Mouse (Mus musculus) heart, embryonic 13.5 days (tissue): ENCODE data around the gene Togaram2. TPM values are rescaled to one million over a fixed set of nuclear protein-coding genes. Genes with fewer than 3 reads are reported as not detected.

Experiments
- ATAC-seq: fragments of 200-750 bp; cut with Nextera tagmentation; 2 replicates; pipeline ENCODE4 v1.8.0; 2017; ENCODE audit warnings: moderate TSS enrichment; ENCODE audit not compliant: insufficient number of reproducible peaks, low FRiP score, low TSS enrichment; ENCODE audit errors: extremely low read depth
- H3K27ac ChIP-seq: fragments of 300-500 bp; sonication (generic); replicated peaks from 2 replicates; pipeline ENCODE4 v1.5.1; 2015; ENCODE audit warnings: moderate library complexity, mild to moderate bottlenecking, inconsistent platforms
- H3K27me3 ChIP-seq: fragments of 300-500 bp; sonication (generic); replicated peaks from 2 replicates; pipeline ENCODE4 v1.6.1; 2015; ENCODE audit warnings: mild to moderate bottlenecking, inconsistent platforms
- H3K36me3 ChIP-seq: fragments of 300-500 bp; sonication (generic); 2 replicates; pipeline ENCODE4 v1.6.1; 2015; ENCODE audit warnings: mild to moderate bottlenecking, inconsistent platforms
- H3K4me1 ChIP-seq: fragments of 300-500 bp; sonication (generic); 2 replicates; pipeline ENCODE4 v1.6.1; 2015; ENCODE audit warnings: inconsistent platforms
- H3K4me2 ChIP-seq: fragments of 300-500 bp; sonication (generic); 2 replicates; pipeline ENCODE4 v1.6.1; 2015; ENCODE audit warnings: inconsistent platforms, mild to moderate bottlenecking, moderate library complexity
- H3K4me3 ChIP-seq: fragments of 300-500 bp; sonication (generic); 2 replicates; pipeline ENCODE4 v1.5.1; 2015; ENCODE audit warnings: moderate library complexity, mild to moderate bottlenecking, inconsistent platforms
- H3K9ac ChIP-seq: fragments of 300-500 bp; sonication (generic); 2 replicates; pipeline ENCODE4 v1.6.1; 2015; ENCODE audit warnings: inconsistent platforms, mild to moderate bottlenecking, moderate library complexity
- H3K9me3 ChIP-seq: fragments of 300-500 bp; sonication (generic); 2 replicates; pipeline ENCODE4 v1.6.1; 2016; ENCODE audit warnings: inconsistent platforms
- WGBS: fragments of 180-500 bp; shearing (Covaris S2); methylation state at CpG from one replicate; pipeline ENCODE4 v1.1.7; 2015; ENCODE audit warnings: mixed read lengths; 5-methylcytosine and 5-hydroxymethylcytosine counted together
- polyA plus RNA-seq: library from polyadenylated mRNA; unstranded; fragments of >200 nt; fragmentation: Nextera tagmentation; extraction: Ambion mirVana; gene quantifications from 2 replicates; pipeline ENCODE4 v1.2.1, GENCODE M21; 2015

The Togaram2 gene
- polyA plus RNA-seq, 1 experiment from 2014 or later: 2.3 TPM

- Histone ChIP-seq H3K4me3 (no peak overlapping the region), H3K4me1 (peaks cover 7% of the 10 kb centered on the region; the same call in 1 of the 2 replicates), H3K9me3 (0 out of 2 replicates have a peak, but pooled peaks cover 4% of the 10 kb centered on the region), H3K27me3 (no peaks in the 10 kb centered on the region), H3K36me3 (no peaks in the 10 kb centered on the region), H3K4me2 (no peak overlapping the region), H3K9ac (no peak overlapping the region), H3K27ac (no peak overlapping the region)
- WGBS: 58% methylated on average over 4 of the region's 4 CpGs
- no peak for ATAC-seq
These were observed 101.1 kb downstream of the Togaram2 start for GRCm38 (mm10) chr17:71774173-71774572.

- ATAC-seq: no peak
- Histone ChIP-seq H3K9ac (no peak overlapping the region), H3K36me3 (no peaks in the 10 kb centered on the region), H3K4me1 (no peaks in the 10 kb centered on the region), H3K9me3 (0 out of 2 replicates have a peak, but pooled peaks cover 4% of the 10 kb centered on the region), H3K27me3 (no peaks in the 10 kb centered on the region), H3K4me2 (no peak overlapping the region), H3K27ac (no peak overlapping the region), H3K4me3 (no peak overlapping the region)
- WGBS: 78% methylated on average over 4 of the region's 4 CpGs
These were observed 102.2 kb downstream of the Togaram2 start for GRCm38 (mm10) chr17:71775279-71775678.

GRCm38 (mm10) chr17:71778696-71779095 is 105.6 kb downstream of the Togaram2 start:
- no peak overlapping the region for H3K9ac ChIP-seq
- WGBS: 68% methylated on average over 3 of the region's 3 CpGs
- peaks cover 5% of the 10 kb centered on the region for H3K4me1 ChIP-seq
- H3K4me3 ChIP-seq: no peak overlapping the region
- no peak overlapping the region for H3K27ac ChIP-seq
- peaks cover 3% of the 10 kb centered on the region for H3K27me3 ChIP-seq
- no peak overlapping the region for H3K4me2 ChIP-seq
- no peak for ATAC-seq
- H3K9me3 ChIP-seq: 0 out of 2 replicates have a peak, but pooled peaks cover 4% of the 10 kb centered on the region
- H3K36me3 ChIP-seq: no peaks in the 10 kb centered on the region

Other genes with a start within 250 kb of the Togaram2 start
- gene Gm4707, start 213.3 kb upstream of the Togaram2 start, polyA plus RNA-seq: 1.7 and 2.5 TPM in 2 replicates
- 34.9 and 38.4 TPM in 2 replicates for gene Smchd1, start 197.9 kb upstream of the Togaram2 start, polyA plus RNA-seq
- gene Ndc80, start 146.4 kb upstream of the Togaram2 start, polyA plus RNA-seq: 30.8 and 34.1 TPM in 2 replicates
- gene Spdya, start 121.2 kb upstream of the Togaram2 start, polyA plus RNA-seq: 0.25 and 0.32 TPM in 2 replicates
- 42.0 and 43.0 TPM in 2 replicates for gene Wdr43, start 57.4 kb upstream of the Togaram2 start, polyA plus RNA-seq
- not detected in 2 replicates for gene Pcare, start 79.6 kb downstream of the Togaram2 start, polyA plus RNA-seq
- 25.4 and 29.2 TPM in 2 replicates for gene Clip4, start 95.2 kb downstream of the Togaram2 start, polyA plus RNA-seq